Mouse (Mus musculus): ENCODE measurements around the gene Cyp2w1.

DNA sequence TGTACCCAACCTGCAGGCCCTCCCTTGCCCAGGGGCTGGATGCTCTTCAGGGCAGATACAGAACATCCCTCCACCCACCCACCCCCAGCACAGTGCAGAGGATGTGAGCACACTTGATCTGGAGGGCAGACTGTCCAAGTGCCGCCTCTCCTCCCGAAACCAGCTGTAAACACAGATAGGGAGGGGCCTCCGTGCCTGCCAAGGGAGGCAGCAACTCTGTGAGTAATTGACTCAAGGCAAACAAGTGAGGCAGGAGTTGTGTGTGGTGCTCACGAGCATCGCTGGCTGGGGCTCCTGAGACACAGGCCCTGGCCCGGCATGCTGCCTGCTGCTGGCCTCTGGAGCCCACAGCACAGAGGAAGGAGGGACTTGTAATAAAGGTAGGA is 37.3 kb downstream of the Cyp2w1 start:
- TF ChIP-seq CTCF (IDR thresholded peaks at IDR 0.05) = no peak
- peak; percentile 71 for TF ChIP-seq POLR2A (IDR thresholded peaks at IDR 0.05; ENCODE audit: insufficient read depth, low read depth, low read length)
- peak; percentile 87 for TF ChIP-seq EP300 (IDR thresholded peaks at IDR 0.05; ENCODE audit: insufficient read depth, low read depth, low read length)

Data from heart, adult 2 months (tissue).